Mouse (Mus musculus) forebrain, embryonic 10.5 days (tissue): Measurements from ENCODE around the gene Ttc34. TPM values are rescaled to one million over a fixed set of nuclear protein-coding genes. Genes with fewer than 3 reads are reported as not detected.

Experiments
- DNase-seq: peaks from one replicate; pipeline ENCODE4 v3.0.0-alpha.2; 2017; ENCODE audit warnings: low spot score; ENCODE audit errors: extremely low spot score
- H3K27ac ChIP-seq: fragments of 300-500 bp; sonication (generic); 2 replicates; pipeline ENCODE4 v1.5.1; 2016; ENCODE audit warnings: mild to moderate bottlenecking
- H3K27me3 ChIP-seq: fragments of 300-500 bp; sonication (generic); 2 replicates; pipeline ENCODE4 v1.6.1; 2016; ENCODE audit warnings: mild to moderate bottlenecking; ENCODE audit not compliant: poor library complexity, severe bottlenecking
- H3K36me3 ChIP-seq: fragments of 300-500 bp; sonication (generic); replicated peaks from 2 replicates; pipeline ENCODE4 v1.6.1; 2016; ENCODE audit warnings: mild to moderate bottlenecking, moderate library complexity
- H3K4me1 ChIP-seq: fragments of 300-500 bp; sonication (generic); 2 replicates; pipeline ENCODE4 v1.6.1; 2016
- H3K4me3 ChIP-seq: fragments of 300-500 bp; sonication (generic); 2 replicates; pipeline ENCODE4 v1.5.1; 2016; ENCODE audit warnings: mild to moderate bottlenecking, moderate library complexity
- H3K9me3 ChIP-seq: fragments of 300-500 bp; sonication (generic); 2 replicates; pipeline ENCODE4 v1.6.1; 2016; ENCODE audit warnings: mild to moderate bottlenecking, moderate library complexity
- WGBS: fragments of 180-500 bp; shearing (Covaris S2); methylation state at CpG from one replicate; pipeline ENCODE4 v1.1.7; 2016; 5-methylcytosine and 5-hydroxymethylcytosine counted together
- polyA plus RNA-seq: library from polyadenylated mRNA; unstranded; fragments of >200 nt; fragmentation: Nextera tagmentation; extraction: Ambion mirVana; gene quantifications from 2 replicates; pipeline ENCODE4 v1.2.1, GENCODE M21; 2016

Gene Ttc34
- polyA plus RNA-seq, 1 experiment from 2014 or later: 0.61 TPM

DNA sequence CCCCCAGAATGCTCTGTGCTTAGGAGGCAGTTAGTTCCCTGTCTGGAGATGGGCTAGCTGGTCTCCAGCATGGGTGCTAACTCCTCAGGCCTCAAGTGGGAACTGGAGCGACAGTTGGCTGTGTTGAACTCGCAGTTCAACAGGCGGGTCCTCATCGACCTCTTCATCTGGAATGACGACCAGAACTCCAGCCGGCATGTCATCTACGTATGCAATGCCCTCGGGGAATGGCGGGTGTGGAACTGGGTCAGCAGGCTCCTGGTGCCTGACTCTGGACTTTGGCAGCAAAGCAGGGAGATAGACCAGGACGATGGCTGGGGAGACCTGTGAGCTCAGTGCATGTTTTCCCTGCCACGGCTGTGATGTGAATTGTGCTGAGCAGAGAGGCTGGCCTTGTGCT lies 48.2 kb downstream of the Ttc34 start:
- Histone ChIP-seq H3K27ac (no peak overlapping the region), H3K36me3 (no peaks in the 10 kb centered on the region), H3K4me3 (no peak overlapping the region), H3K27me3 (no peaks in the 10 kb centered on the region), H3K4me1 (0 out of 2 replicates have a peak, but pooled peaks cover 8% of the 10 kb centered on the region), H3K9me3 (no peaks in the 10 kb centered on the region)
- no peak for DNase-seq
- WGBS: 80% methylated on average over 11 of the region's 11 CpGs

DNA sequence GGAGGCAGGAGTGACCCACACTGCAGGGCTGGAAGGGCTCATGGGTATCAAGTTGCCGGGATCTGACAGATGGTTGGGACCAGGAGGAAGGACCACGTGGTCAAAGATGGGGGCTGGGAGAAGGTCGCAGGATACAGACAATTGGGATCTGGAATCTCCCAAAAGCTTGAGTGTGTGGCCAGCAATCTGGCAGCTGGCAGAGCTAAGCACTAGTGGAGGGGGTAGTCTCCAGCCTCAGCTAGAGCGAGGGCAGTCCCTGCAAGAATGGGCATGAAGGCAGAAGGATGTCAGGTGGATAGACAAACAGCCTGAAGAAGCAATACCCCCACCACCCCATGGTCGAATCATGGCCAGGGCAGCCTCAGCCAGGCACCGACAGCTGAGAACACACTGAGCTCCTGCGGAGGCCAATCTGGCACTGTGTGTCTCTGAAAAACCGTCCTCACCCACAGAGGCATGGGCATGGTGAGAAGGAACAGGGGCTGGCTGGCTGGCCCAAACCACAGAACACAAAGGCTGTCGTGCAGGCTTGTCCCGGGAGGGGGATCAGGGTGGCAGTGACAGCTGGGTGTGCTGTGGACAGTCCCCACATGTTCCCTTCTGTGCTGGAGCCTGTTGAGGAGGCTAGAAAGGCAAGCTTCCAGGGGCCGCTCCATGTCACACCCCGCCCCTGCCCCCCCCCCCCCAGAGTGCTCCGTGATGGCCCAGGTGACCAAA lies 49.8 kb downstream of the Ttc34 start:
- peak overlapping the region; percentile 54; the same call in 1 of the 2 replicates for H3K27ac ChIP-seq
- no peaks in the 10 kb centered on the region for H3K9me3 ChIP-seq
- DNase-seq: no peak
- H3K36me3 ChIP-seq: no peaks in the 10 kb centered on the region
- H3K4me1 ChIP-seq: 0 out of 2 replicates have a peak, but pooled peaks cover 8% of the 10 kb centered on the region
- H3K27me3 ChIP-seq: no peaks in the 10 kb centered on the region
- WGBS: 80% methylated on average over 13 of the region's 13 CpGs
- no peak overlapping the region for H3K4me3 ChIP-seq

DNA sequence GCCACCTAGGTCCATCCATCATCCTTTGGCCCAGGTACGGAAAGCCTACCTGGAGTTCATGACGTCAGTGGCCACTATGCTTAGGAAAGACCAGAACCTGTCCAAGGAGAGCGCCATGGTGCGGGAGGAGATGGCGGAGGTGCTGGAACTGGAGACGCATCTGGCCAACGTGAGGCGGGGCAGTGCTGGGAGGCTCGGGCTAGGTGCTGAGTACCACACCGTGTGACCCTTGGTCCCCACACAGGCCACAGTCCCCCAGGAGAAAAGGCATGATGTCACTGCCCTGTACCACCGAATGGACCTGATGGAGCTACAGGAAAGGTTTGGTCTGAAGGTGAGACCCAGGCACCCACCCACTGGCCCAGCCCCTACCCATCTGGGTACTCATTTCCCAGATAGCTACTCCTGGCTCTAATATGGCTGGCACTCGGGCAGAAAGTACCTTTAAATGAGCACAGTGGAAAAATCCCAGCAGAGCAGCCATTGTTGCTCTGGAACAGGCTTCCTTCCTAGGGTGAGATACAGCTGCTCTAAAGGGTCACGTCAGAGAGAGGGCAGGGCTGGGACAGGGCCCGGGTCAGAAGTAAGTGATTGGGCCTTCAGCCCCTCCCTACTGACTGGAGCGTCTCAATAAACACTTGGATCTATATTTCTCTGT lies 50.5 kb downstream of the Ttc34 start:
- WGBS: 86% methylated on average over 15 of the region's 15 CpGs

DNA sequence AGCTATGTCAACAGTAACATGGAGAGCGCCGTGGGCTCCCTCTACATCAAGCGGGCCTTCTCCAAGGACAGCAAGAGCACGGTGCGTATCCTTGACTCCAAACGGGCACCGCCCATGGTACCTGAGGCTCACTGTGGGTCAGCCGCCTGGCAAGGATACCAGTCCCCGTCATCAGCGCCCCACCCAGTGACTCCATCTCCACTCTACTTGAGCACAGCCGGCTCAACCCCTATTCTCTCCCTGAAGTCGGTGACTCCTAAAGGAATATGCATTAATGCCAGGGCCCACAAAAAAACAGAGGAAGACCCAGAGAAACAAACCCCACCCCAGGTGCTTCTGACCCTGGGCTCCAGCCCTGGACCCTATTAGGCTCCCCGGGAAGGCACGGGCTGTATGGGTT lies 53.6 kb downstream of the Ttc34 start:
- DNase-seq: no peak
- no peak overlapping the region for H3K4me3 ChIP-seq
- H3K4me1 ChIP-seq: 0 out of 2 replicates have a peak, but pooled peaks cover 8% of the 10 kb centered on the region
- H3K27ac ChIP-seq: no peak overlapping the region
- no peaks in the 10 kb centered on the region for H3K9me3 ChIP-seq
- WGBS: 94% methylated on average over 14 of the region's 14 CpGs
- H3K36me3 ChIP-seq: no peaks in the 10 kb centered on the region
- peaks cover 2% of the 10 kb centered on the region; the same call in 1 of the 2 replicates for H3K27me3 ChIP-seq

More for the DNA sequence above, 50.5 kb downstream of the Ttc34 start:
- no peak overlapping the region for H3K27ac ChIP-seq
- DNase-seq: no peak
- no peaks in the 10 kb centered on the region for H3K27me3 ChIP-seq
- H3K4me3 ChIP-seq: no peak overlapping the region
- no peaks in the 10 kb centered on the region for H3K36me3 ChIP-seq
- 0 out of 2 replicates have a peak, but pooled peaks cover 8% of the 10 kb centered on the region for H3K4me1 ChIP-seq
- H3K9me3 ChIP-seq: no peaks in the 10 kb centered on the region

DNA sequence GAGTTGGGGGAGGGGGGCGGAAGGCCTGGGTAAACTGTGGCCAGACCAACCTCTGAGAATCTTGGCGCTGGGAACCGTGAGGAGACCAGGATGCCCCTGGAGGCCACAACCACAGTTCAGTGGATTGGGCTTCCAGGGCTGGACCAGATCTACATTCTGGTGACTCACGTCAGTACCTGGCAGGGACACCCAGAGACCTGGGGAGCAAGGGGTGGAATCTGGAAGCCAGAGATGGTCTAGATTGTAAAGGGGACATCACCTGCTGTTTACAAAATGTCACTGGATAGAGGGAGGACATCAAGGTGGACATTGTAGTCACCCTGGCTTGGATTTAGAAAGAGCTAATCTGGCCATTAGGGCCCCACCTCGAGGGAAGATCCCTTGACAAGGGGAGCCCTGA lies 58.3 kb downstream of the Ttc34 start:
- peaks cover 32% of the 10 kb centered on the region for H3K4me1 ChIP-seq
- no peaks in the 10 kb centered on the region for H3K36me3 ChIP-seq
- 83% methylated on average over 5 of the region's 5 CpGs for WGBS
- no peaks in the 10 kb centered on the region for H3K9me3 ChIP-seq
- DNase-seq: no peak
- H3K27ac ChIP-seq: no peak overlapping the region
- H3K27me3 ChIP-seq: peaks cover 27% of the 10 kb centered on the region
- H3K4me3 ChIP-seq: no peak overlapping the region

DNA sequence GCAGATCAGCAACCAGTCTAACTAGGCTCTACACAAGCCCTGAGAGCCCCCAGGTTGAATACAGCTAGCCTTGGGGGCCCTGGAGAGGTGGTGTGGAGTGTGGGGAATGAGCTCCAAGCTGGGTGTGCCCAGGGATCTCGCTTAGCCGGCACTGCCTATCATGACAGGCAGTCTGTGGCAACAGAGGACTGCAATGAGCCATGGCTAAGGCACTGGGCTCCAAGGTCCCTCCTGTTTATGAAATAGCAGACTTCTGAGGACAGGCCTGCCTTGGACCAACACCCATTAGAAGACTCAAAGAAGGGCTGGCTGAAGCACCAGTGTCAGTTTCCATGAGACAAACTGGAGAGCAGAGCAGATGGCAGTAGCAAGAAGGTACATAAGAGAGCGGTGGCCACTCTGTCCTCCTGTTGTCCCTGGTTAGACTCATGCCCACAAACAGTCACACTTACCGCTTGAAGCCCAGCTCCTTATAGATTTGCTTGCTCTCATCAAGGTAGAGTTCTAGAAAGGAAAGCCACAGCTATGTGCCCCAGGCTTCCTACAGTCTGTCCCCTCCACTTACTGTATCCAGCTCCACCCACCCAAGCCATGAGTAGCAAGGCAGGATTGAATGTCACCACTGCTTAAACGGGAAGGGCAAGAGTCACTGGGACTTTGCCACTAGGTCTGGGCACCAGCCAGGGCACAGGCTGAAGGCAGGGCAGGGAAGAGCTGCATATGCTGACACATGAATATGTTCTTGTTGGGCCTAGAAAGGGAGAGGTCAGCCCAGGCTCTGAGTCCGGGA lies 60.6 kb downstream of the Ttc34 start:
- H3K36me3 ChIP-seq: no peaks in the 10 kb centered on the region
- peak overlapping the region; percentile 68 for H3K4me3 ChIP-seq
- peaks cover 27% of the 10 kb centered on the region for H3K27me3 ChIP-seq
- H3K4me1 ChIP-seq: peaks cover 32% of the 10 kb centered on the region
- no peak for DNase-seq
- peaks cover 3% of the 10 kb centered on the region; the same call in 1 of the 2 replicates for H3K9me3 ChIP-seq
- H3K27ac ChIP-seq: peak overlapping the region; percentile 81
- WGBS: 77% methylated on average over 6 of the region's 6 CpGs

DNA sequence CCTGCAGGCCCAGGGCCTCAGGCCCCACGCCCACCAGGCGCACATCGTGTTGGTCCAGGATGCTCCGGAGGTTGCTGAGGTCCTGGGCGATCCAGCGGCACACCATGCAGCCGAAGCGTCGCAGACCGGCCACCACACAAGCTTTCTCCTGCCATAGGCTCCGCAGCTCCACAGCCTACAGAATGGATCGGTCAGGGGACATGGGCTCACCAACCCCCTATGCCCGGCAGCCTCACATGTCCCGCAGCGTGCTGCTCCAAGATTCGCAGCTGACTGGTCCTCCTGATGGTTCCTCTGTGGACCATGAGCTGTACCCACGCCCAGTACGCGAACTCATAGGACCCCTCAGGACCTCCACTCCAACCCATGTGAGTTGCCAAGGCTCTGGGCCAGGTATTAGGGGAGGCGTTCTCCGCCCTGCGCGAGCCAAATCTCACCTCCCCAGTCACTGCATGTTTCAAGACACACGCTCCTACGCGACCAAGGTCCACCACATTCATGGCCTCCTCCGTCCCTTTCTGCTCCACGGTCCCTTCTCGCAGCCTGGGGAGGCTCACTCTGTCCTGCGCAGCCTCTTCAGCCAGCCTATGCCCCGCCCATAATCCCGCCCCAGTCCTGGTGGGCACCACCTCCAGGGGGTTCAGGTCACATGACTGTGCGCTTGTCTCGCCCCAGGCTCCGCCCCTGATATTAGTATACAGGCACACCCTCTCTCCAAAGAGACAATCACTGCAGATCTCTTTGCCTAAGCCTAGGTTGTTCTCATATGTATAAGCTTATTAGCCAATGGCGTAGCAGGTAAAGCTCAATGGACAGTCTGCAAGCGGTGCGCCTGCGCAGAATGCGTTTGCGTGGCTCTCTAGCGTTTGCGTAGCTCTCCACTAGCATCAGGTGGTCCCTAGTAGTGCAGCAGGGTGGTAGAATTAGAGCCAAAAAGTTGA lies 61.5 kb downstream of the Ttc34 start, which contains the start of gene Fam213b:
Gene Fam213b (minus strand): TSS at position 630 of the 941 bp plus-strand sequence.
- Histone ChIP-seq H3K36me3 (no peaks in the 10 kb centered on the region), H3K4me1 (peaks cover 32% of the 10 kb centered on the region), H3K9me3 (peaks cover 3% of the 10 kb centered on the region; the same call in 1 of the 2 replicates), H3K27me3 (peaks cover 27% of the 10 kb centered on the region), H3K27ac (peak within 1 kb of the TSS; percentile 81), H3K4me3 (peak within 1 kb of the TSS; percentile 68)
- WGBS: 4% methylated on average over 43 of the region's 43 CpGs
- peak; percentile 90 for DNase-seq

DNA sequence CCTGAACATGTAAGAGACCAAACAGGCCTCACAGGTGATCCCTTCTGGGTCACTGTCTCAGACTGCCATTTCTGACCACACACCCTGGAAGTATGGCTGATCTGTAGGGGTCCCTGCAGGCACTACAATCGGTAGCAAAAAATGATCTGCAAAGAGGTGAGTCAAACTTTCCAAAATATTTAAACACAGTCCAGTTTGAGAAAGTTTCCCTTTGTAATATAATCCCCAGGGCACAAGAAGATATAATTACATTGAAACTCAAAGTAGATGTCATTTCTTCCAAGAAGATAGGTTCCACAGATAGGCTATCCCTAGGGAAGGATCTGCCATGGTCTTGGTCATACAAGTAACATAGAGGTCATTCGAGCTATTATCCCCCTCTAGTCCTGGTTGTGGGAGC lies 65.1 kb downstream of the Ttc34 start:
- no peak for DNase-seq
- Histone ChIP-seq H3K27me3 (peaks cover 12% of the 10 kb centered on the region), H3K36me3 (no peaks in the 10 kb centered on the region), H3K27ac (no peak overlapping the region), H3K9me3 (peaks cover 3% of the 10 kb centered on the region; the same call in 1 of the 2 replicates), H3K4me3 (no peak overlapping the region), H3K4me1 (peaks cover 40% of the 10 kb centered on the region)
- 91% methylated on average over 2 of the region's 2 CpGs for WGBS

DNA sequence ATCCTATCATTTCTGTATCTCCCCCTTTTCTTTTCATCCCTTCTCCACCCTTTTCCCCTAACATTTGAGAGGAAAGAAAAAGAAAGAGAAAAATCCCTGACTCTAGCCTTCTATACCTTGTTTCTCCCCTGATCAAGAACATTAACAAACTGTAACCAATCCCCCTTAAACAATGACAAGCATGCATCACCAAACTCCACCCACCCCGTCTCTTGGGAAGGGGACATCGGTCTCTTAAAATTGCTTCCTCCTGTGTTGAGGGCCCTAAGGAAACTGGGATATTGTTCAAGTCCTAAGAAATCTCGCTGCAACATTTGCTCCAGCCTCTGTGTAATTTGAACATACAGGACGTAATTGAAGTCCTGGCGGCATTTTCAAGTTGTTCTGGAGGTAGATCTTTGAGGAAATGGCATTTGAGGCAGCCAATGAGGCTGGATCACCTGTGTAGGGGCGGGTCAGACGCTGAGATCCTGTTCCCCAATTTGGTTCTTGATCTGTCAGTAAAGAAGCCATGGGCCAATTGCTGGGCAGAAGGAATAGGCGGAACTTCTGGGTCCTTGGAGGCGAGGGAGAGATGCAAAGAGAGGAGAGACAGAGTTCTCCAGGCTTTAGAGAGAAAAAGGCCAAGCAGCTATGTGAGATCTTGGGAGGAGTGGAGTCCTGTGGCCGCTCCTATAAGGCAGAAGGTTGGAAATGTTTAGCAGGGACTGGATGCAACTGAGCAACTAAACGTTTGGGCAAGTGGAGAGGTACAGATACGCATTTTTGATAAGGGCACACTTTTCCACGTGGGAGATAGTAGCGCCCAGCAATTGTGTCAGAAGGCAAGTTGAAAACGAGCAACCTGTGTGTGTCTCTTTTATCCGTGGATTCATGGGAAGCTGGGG lies 67.2 kb downstream of the Ttc34 start:
- Histone ChIP-seq H3K4me3 (peak overlapping the region; percentile 56), H3K4me1 (peaks cover 27% of the 10 kb centered on the region), H3K27me3 (no peaks in the 10 kb centered on the region), H3K9me3 (peaks cover 3% of the 10 kb centered on the region; the same call in 1 of the 2 replicates), H3K36me3 (no peaks in the 10 kb centered on the region), H3K27ac (peak overlapping the region; percentile 84)
- WGBS: 3% methylated on average over 16 of the region's 16 CpGs
- DNase-seq: peak; percentile 80

DNA sequence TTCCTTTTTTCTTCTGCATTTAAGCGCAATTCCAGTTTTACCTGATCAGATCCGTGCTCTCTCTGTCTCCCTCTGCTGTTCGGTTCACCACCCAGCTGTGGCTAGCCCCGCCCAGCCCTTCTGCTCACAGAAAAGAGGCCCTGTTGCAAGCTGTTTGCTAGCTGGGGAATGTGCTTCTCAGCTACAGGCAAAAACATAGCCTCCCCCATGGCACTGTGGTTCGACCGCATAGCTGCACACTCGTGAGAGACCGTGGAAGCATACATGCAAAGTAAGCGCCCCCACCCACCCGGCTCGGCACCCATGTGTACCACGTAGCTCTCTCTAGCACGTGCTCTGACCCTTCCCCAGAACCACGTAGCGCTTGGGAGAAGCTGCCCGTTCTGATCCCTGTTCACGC lies 70.6 kb downstream of the Ttc34 start:
- H3K27ac ChIP-seq: peak overlapping the region; percentile 78
- H3K27me3 ChIP-seq: no peaks in the 10 kb centered on the region
- WGBS: 53% methylated on average over 17 of the region's 17 CpGs
- no peak overlapping the region for H3K4me3 ChIP-seq
- H3K9me3 ChIP-seq: no peaks in the 10 kb centered on the region
- peak; percentile 65 for DNase-seq
- H3K36me3 ChIP-seq: no peaks in the 10 kb centered on the region
- H3K4me1 ChIP-seq: peaks cover 42% of the 10 kb centered on the region

DNA sequence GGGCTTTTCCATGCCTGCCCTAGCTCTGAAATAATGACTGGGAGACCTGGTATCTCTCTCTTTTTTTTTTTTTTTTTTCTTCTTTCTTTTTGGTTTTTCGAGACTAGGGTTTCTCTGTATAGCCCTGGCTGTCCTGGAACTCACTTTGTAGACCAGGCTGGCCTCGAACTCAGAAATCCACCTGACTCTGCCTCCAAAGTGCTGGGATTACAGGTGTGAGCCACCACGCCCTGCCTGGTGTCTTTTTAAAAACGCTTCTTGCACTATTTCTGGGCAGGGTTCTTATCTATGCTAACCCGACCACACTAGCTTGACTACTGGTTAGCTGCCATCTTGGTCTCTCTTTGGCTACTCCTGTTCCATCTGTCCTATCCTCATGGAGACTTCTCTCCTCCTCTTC lies 71.2 kb downstream of the Ttc34 start:
- Histone ChIP-seq H3K27me3 (no peaks in the 10 kb centered on the region), H3K9me3 (no peaks in the 10 kb centered on the region), H3K4me1 (peaks cover 42% of the 10 kb centered on the region), H3K4me3 (no peak overlapping the region), H3K36me3 (no peaks in the 10 kb centered on the region), H3K27ac (peak overlapping the region; percentile 78; the same call in 1 of the 2 replicates)
- 89% methylated on average over 5 of the region's 5 CpGs for WGBS
- no peak for DNase-seq
